Mouse (Mus musculus) embryonic stem cell, embryonic (primary cell): ENCODE measurements at regions not wholly inside any gene's neighbourhood (a gene's known extent, or its start where the extent isn't known, plus 50 kb on each side); places are given as distances from the start of the nearest gene placed in this dataset.

ENCODE experiments used
- CTCF ChIA-PET, 4 experiments: fragments of 300-600 bp in 2 of 4; fragments of 350-600 bp in 2 of 4; sonication (Branson Sonifier 250); formaldehyde crosslinking; loops; one replicate each; lab custom pipeline; 2022; ENCODE audit warnings: inconsistent platforms in 2 of 4; lab: Charles Lee
- POLR2A ChIA-PET, 4 experiments: fragments of 300-600 bp in 2 of 4; fragments of 350-600 bp in 2 of 4; sonication (Branson Sonifier 250); formaldehyde crosslinking; loops; one replicate each; lab custom pipeline; 2022; ENCODE audit warnings: antibody characterized with exemption in 4 of 4, inconsistent platforms in 1 of 4; lab: Charles Lee

GRCm38 (mm10) chr9:116438580-116438979, 263.4 kb upstream of the Tgfbr2 start:
- POLR2A ChIA-PET = no interaction called here

GRCm38 (mm10) chr9:116434414-116434813, 259.3 kb upstream of the Tgfbr2 start:
- CTCF ChIA-PET = no interaction called here

More at GRCm38 (mm10) chr9:116438580-116438979, 263.4 kb upstream of the Tgfbr2 start:
- CTCF ChIA-PET = no interaction called here

GRCm38 (mm10) chr9:116429061-116429460, 253.9 kb upstream of the Tgfbr2 start:
- ChIA-PET CTCF (interaction anchor here in 2 of 4 experiments (0.6 to 1.2 kb wide), 2 partner anchors 44 to 105 kb away, joined by 3 read pairs; no protein-coding TSS in a partner anchor), POLR2A (interaction anchor here in 3 of 4 experiments (0.5 to 3.5 kb wide), 4 partner anchors 33 to 345 kb away, joined by 3 to 10 read pairs (median 3); no protein-coding TSS in a partner anchor)

More at GRCm38 (mm10) chr9:116434414-116434813, 259.3 kb upstream of the Tgfbr2 start:
- POLR2A ChIA-PET = no interaction called here

- POLR2A ChIA-PET = interaction anchor here (0.5 to 3.5 kb wide), 10 partner anchors 33 to 344 kb away, joined by 3 to 10 read pairs (median 3); no protein-coding TSS in a partner anchor
- CTCF ChIA-PET = interaction anchor here in 1 of 4 experiments (0.9 to 2.5 kb wide), 3 partner anchors 63 to 125 kb away, joined by 3 to 8 read pairs (median 3); no protein-coding TSS in a partner anchor
These were observed 253.3 kb upstream of the Tgfbr2 start for GRCm38 (mm10) chr9:116428475-116428874.

- ChIA-PET CTCF (interaction anchor here in 3 of 4 experiments (0.6 to 2.5 kb wide), 12 partner anchors 17 to 993 kb away, joined by 3 to 16 read pairs (median 4); no protein-coding TSS in a partner anchor), POLR2A (interaction anchor here in 3 of 4 experiments (0.8 to 3.5 kb wide), 14 partner anchors 9 to 109 kb away, joined by 3 to 10 read pairs (median 4); no protein-coding TSS in a partner anchor)
These were observed 252.1 kb upstream of the Tgfbr2 start for GRCm38 (mm10) chr9:116427278-116427677.

GRCm38 (mm10) chr9:116426269-116426999, 251.3 kb upstream of the Tgfbr2 start:
- POLR2A ChIA-PET = interaction anchor here in 3 of 4 experiments (0.8 to 3.5 kb wide), 12 partner anchors 31 to 74 kb away, joined by 3 to 10 read pairs (median 4); no protein-coding TSS in a partner anchor
- CTCF ChIA-PET = interaction anchor here in 3 of 4 experiments (0.6 to 2.5 kb wide), 13 partner anchors 16 to 1529 kb away, joined by 3 to 16 read pairs (median 4); no protein-coding TSS in a partner anchor

GRCm38 (mm10) chr9:116425400-116425799, 250.2 kb upstream of the Tgfbr2 start:
- ChIA-PET CTCF (interaction anchor here in 2 of 4 experiments (1.5 kb wide), 2 partner anchors 47 to 75 kb away, joined by 3 read pairs; no protein-coding TSS in a partner anchor), POLR2A (interaction anchor here in 2 of 4 experiments (0.7 kb wide), 2 partner anchors 39 to 51 kb away, joined by 3 read pairs; no protein-coding TSS in a partner anchor)

GRCm38 (mm10) chr9:116415021-116415420, 239.9 kb upstream of the Tgfbr2 start:
- ChIA-PET POLR2A (no interaction called here), CTCF (no interaction called here)

GRCm38 (mm10) chr9:116411067-116411466, 235.9 kb upstream of the Tgfbr2 start:
- CTCF ChIA-PET = interaction anchor here in 1 of 4 experiments (0.9 kb wide), 1 partner anchor 16 kb away, joined by 3 read pairs; no protein-coding TSS in a partner anchor
- POLR2A ChIA-PET = no interaction called here

- ChIA-PET CTCF (interaction anchor here in 1 of 4 experiments (0.9 kb wide), 1 partner anchor 16 kb away, joined by 3 read pairs; no protein-coding TSS in a partner anchor), POLR2A (no interaction called here)
These were observed 235.3 kb upstream of the Tgfbr2 start for GRCm38 (mm10) chr9:116410461-116410860.

- POLR2A ChIA-PET = no interaction called here
- CTCF ChIA-PET = no interaction called here
These were observed 233.0 kb upstream of the Tgfbr2 start for GRCm38 (mm10) chr9:116408116-116408515.

- ChIA-PET POLR2A (no interaction called here), CTCF (no interaction called here)
These were observed 229.9 kb upstream of the Tgfbr2 start for GRCm38 (mm10) chr9:116405051-116405450.

GRCm38 (mm10) chr9:116401821-116402220, 226.7 kb upstream of the Tgfbr2 start:
- ChIA-PET CTCF (interaction anchor here in 3 of 4 experiments (0.6 to 1.0 kb wide), 5 partner anchors 12 to 1129 kb away, joined by 3 to 4 read pairs (median 3); no protein-coding TSS in a partner anchor), POLR2A (interaction anchor here in 1 of 4 experiments (0.5 kb wide), 1 partner anchor 1330 kb away, joined by 3 read pairs; no protein-coding TSS in a partner anchor)

GRCm38 (mm10) chr9:116400270-116400669, 225.1 kb upstream of the Tgfbr2 start:
- POLR2A ChIA-PET = no interaction called here
- CTCF ChIA-PET = no interaction called here

GRCm38 (mm10) chr9:116399296-116399695, 224.1 kb upstream of the Tgfbr2 start:
- CTCF ChIA-PET = no interaction called here
- POLR2A ChIA-PET = no interaction called here

GRCm38 (mm10) chr9:116392258-116392657, 217.1 kb upstream of the Tgfbr2 start:
- POLR2A ChIA-PET = no interaction called here
- CTCF ChIA-PET = interaction anchor here in 1 of 4 experiments (0.5 kb wide), 1 partner anchor 11 kb away, joined by 4 read pairs; no protein-coding TSS in a partner anchor

- POLR2A ChIA-PET = interaction anchor here in 1 of 4 experiments (0.7 kb wide), 1 partner anchor 148 kb away, joined by 3 read pairs; no protein-coding TSS in a partner anchor
- CTCF ChIA-PET = interaction anchor here in 2 of 4 experiments (0.5 to 1.3 kb wide), 5 partner anchors 12 to 192 kb away, joined by 3 read pairs; no protein-coding TSS in a partner anchor
These were observed 214.6 kb upstream of the Tgfbr2 start for GRCm38 (mm10) chr9:116389781-116390180.

GRCm38 (mm10) chr9:116388863-116389262, 213.7 kb upstream of the Tgfbr2 start:
- POLR2A ChIA-PET = interaction anchor here in 1 of 4 experiments (0.6 kb wide), 1 partner anchor 1078 kb away, joined by 3 read pairs; no protein-coding TSS in a partner anchor
- CTCF ChIA-PET = interaction anchor here in 2 of 4 experiments (0.7 to 1.3 kb wide), 3 partner anchors 64 to 191 kb away, joined by 3 read pairs; no protein-coding TSS in a partner anchor

- POLR2A ChIA-PET = no interaction called here
- CTCF ChIA-PET = interaction anchor here in 2 of 4 experiments (0.6 kb wide), 3 partner anchors 14 to 495 kb away, joined by 3 to 5 read pairs (median 3); no protein-coding TSS in a partner anchor
These were observed 212.9 kb upstream of the Tgfbr2 start for GRCm38 (mm10) chr9:116388025-116388424.
